Mouse (Mus musculus): Measurements from ENCODE around the gene Tnrc6c. TPM values are rescaled to one million over a fixed set of nuclear protein-coding genes. Genes with fewer than 3 reads are reported as not detected.

The Tnrc6c gene
- polyA plus RNA-seq, 1 experiment from 2014 or later = 28.1 TPM

DNA sequence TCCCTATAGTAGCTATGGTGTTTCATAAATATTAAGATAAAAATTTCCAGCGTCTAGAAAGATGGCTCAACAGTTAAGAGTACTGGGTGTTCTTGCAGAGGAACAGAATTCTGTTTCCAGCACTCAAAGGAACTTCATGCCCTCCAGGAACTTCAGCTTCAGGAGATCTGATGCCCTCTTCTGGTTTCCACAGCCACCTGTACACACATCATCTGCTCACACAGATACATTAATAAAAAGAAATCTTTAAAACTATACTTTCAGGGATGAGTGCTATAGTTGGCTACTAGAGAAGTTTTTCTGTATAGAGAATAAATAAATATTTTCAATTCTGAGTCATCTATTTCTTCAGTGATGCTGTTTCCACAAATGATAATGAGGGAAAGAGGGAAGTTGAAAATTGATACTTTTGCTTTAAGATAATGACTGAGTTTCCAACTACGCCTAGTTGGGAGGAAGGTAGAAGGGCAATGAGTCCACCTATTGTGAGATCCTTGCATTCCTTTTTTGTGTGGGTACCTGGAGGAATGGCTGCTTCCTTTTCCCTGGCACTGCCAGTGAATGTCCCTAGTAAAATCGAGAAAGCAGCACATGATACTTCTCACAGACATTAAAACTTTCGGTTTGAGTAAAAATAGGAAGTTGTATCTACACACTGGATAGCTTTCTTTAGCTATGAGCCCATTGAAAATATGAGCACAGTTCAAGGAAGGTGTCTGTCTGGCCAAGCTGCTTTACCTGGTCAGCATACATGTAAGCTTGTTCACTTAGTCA lies 9.1 kb downstream of the Tnrc6c start:
- Histone ChIP-seq H3K36me3 (ENCODE audit: control insufficient read depth, insufficient read depth, low read length) (no peaks in the 10 kb centered on the region), H3K9ac (ENCODE audit: low read depth, low read length) (no peak overlapping the region), H3K27ac (ENCODE audit: low read length) (no peak overlapping the region), H3K9me3 (replicated peaks; ENCODE audit: control insufficient read depth, low read length, poor library complexity, severe bottlenecking) (no peaks in the 10 kb centered on the region), H3K4me3 (ENCODE audit: low read depth, low read length) (no peak overlapping the region), H3K4me2 (ENCODE audit: low read length) (no peak overlapping the region), H3K27me3 (ENCODE audit: control insufficient read depth, insufficient read depth, low read depth, low read length) (no peaks in the 10 kb centered on the region), H3K4me1 (ENCODE audit: control insufficient read depth, insufficient read depth, low read length) (peaks cover 67% of the 10 kb centered on the region)
- no peak for ATAC-seq
- WGBS = 87% methylated on average over 4 of the region's 4 CpGs

DNA sequence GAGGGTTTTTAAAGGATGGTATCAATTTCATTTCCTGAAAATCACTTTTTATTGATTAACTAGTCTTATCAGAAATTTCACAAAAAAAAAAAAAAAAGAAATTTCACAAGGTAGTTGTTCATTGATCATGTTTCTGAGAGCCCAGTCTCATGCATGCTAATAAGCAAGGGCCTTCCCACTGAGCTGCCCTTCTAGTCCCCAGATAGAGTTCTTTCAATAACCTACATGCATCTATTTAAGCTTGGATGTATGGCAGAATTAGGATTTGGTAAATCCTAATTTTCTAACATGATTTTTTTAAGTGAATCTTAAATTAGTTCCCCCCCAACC lies 9.7 kb downstream of the Tnrc6c start:
- Histone ChIP-seq H3K4me1 (ENCODE audit: control insufficient read depth, insufficient read depth, low read length) (peaks cover 65% of the 10 kb centered on the region), H3K4me2 (ENCODE audit: low read length) (no peak overlapping the region), H3K27me3 (ENCODE audit: control insufficient read depth, insufficient read depth, low read depth, low read length) (no peaks in the 10 kb centered on the region), H3K9ac (ENCODE audit: low read depth, low read length) (no peak overlapping the region), H3K4me3 (ENCODE audit: low read depth, low read length) (no peak overlapping the region), H3K27ac (ENCODE audit: low read length) (no peak overlapping the region), H3K9me3 (replicated peaks; ENCODE audit: control insufficient read depth, low read length, poor library complexity, severe bottlenecking) (no peaks in the 10 kb centered on the region), H3K36me3 (ENCODE audit: control insufficient read depth, insufficient read depth, low read length) (no peaks in the 10 kb centered on the region)
- ATAC-seq = no peak

DNA sequence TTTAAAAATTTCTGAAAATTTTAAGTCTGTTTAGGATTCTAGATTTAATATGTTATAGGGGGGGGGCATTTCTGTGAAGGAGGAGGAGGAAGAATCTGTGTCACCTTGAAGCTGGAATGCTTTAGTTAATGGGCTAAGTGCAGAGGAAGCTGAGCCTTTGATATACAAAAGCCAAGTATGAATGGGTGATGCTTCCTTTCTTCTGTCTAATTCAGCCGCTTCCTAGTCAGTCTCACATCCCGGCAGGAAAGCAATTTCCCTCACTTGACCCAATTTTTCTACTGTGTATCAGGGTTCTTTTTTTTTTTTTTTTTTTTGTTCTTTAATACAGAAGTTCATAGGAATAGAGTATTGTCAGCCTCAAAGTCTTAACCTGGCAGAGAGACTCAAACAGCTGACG lies 11.1 kb downstream of the Tnrc6c start:
- Histone ChIP-seq H3K4me2 (ENCODE audit: low read length) (no peak overlapping the region; the same call in 1 of the 2 replicates), H3K9ac (ENCODE audit: low read depth, low read length) (no peak overlapping the region), H3K27me3 (ENCODE audit: control insufficient read depth, insufficient read depth, low read depth, low read length) (no peaks in the 10 kb centered on the region), H3K27ac (ENCODE audit: low read length) (no peak overlapping the region; the same call in 1 of the 2 replicates), H3K4me3 (ENCODE audit: low read depth, low read length) (no peak overlapping the region), H3K36me3 (ENCODE audit: control insufficient read depth, insufficient read depth, low read length) (no peaks in the 10 kb centered on the region), H3K9me3 (replicated peaks; ENCODE audit: control insufficient read depth, low read length, poor library complexity, severe bottlenecking) (no peaks in the 10 kb centered on the region), H3K4me1 (ENCODE audit: control insufficient read depth, insufficient read depth, low read length) (peaks cover 55% of the 10 kb centered on the region)
- 24% methylated on average over 3 of the region's 3 CpGs for WGBS
- ATAC-seq = no peak

DNA sequence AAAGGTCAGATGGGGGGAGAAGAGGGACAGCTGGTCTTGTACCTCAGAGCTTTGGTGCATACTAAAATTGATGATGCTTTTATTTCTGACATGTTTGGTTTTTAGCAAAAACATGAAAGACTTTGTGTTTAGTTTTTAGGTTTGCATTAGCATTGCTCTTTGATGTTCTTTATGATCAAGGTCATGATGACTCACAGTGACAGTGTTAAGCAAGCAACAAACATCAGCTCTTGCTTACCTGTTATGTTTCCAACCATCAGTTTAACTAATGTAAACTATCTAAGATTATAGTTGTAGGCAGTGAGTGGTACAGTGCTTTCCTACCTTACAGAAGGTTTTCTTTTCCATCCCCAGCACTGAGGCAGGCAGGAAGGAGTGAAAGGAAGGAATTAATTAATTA lies 12.5 kb downstream of the Tnrc6c start:
- H3K27me3 ChIP-seq (ENCODE audit: control insufficient read depth, insufficient read depth, low read depth, low read length) = no peaks in the 10 kb centered on the region
- H3K9me3 ChIP-seq (replicated peaks; ENCODE audit: control insufficient read depth, low read length, poor library complexity, severe bottlenecking) = no peaks in the 10 kb centered on the region
- no peak overlapping the region for H3K27ac ChIP-seq (ENCODE audit: low read length)
- H3K4me1 ChIP-seq (ENCODE audit: control insufficient read depth, insufficient read depth, low read length) = peaks cover 42% of the 10 kb centered on the region
- no peak overlapping the region for H3K4me2 ChIP-seq (ENCODE audit: low read length)
- no peak overlapping the region for H3K4me3 ChIP-seq (ENCODE audit: low read depth, low read length)
- no peaks in the 10 kb centered on the region for H3K36me3 ChIP-seq (ENCODE audit: control insufficient read depth, insufficient read depth, low read length)
- H3K9ac ChIP-seq (ENCODE audit: low read depth, low read length) = no peak overlapping the region
- no peak for ATAC-seq

DNA sequence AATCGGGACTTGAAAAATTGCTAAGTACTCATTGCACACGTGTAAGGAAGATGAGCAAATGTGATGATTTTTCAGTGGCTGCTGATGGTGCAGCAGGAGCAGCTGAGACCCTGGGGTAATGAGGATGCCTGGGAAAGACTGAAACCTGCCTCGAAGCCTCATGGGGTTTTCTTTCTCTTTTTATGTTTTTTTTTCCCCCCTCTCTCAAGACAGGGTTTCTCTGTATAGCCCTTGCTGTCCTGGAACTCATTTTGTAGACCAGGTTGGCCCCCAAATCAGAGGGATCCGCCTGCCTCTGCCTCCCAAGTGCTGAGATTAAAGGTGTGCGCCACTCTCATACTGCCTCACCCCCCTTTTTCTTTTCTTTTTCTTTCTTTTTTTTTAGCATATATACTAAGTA lies 13.1 kb downstream of the Tnrc6c start:
- no peaks in the 10 kb centered on the region for H3K27me3 ChIP-seq (ENCODE audit: control insufficient read depth, insufficient read depth, low read depth, low read length)
- no peak overlapping the region for H3K9ac ChIP-seq (ENCODE audit: low read depth, low read length)
- H3K4me3 ChIP-seq (ENCODE audit: low read depth, low read length) = no peak overlapping the region
- WGBS = 76% methylated on average over 5 of the region's 5 CpGs
- no peak overlapping the region for H3K4me2 ChIP-seq (ENCODE audit: low read length)
- no peaks in the 10 kb centered on the region for H3K36me3 ChIP-seq (ENCODE audit: control insufficient read depth, insufficient read depth, low read length)
- no peaks in the 10 kb centered on the region for H3K9me3 ChIP-seq (replicated peaks; ENCODE audit: control insufficient read depth, low read length, poor library complexity, severe bottlenecking)
- no peak for ATAC-seq
- no peak overlapping the region for H3K27ac ChIP-seq (ENCODE audit: low read length)
- peaks cover 42% of the 10 kb centered on the region for H3K4me1 ChIP-seq (ENCODE audit: control insufficient read depth, insufficient read depth, low read length)

DNA sequence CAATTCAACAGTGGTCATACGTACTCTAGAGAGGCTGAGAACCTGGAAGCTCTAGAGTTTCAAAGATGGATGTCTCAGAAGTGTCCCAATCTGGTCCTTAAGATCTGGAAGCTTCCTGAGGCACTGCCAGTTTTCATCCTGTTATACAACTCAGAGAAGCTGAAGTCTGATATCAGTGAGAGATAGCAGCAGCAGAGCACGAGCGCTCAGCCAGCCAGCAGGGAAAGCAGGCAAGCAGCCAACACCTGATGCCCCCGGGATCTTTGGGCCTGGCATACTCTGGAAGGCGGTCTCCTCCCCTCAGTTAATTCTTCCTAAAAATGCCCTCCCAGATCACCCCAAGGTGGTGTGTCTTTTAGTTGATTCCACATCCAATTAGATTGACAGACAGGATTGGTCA lies 13.7 kb downstream of the Tnrc6c start:
- WGBS = 65% methylated on average over 5 of the region's 5 CpGs
- no peaks in the 10 kb centered on the region for H3K36me3 ChIP-seq (ENCODE audit: control insufficient read depth, insufficient read depth, low read length)

DNA sequence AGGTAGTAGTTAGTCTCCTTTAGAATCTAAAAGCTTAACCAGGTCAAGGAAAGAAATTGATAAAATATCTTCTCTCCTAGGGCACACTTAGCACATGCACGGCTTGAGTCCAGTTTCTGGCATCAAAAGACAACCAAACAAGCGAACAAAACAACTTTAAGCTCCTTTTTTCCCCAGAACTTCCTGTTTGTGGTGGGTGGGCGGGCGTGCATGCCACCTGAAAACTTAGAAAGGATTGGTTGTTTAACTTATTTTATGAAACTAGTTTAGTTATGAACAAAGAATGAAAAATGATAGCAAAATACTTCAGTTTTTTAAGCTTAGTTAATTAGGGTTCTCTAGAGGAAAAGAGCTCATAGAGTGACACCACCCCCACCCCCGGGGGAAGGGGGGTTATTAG lies 17.5 kb downstream of the Tnrc6c start:
- WGBS = 89% methylated on average over 5 of the region's 5 CpGs
- no peak overlapping the region for H3K27ac ChIP-seq (ENCODE audit: low read length)
- no peak overlapping the region for H3K4me3 ChIP-seq (ENCODE audit: low read depth, low read length)
- no peak overlapping the region for H3K9ac ChIP-seq (ENCODE audit: low read depth, low read length)
- no peaks in the 10 kb centered on the region for H3K27me3 ChIP-seq (ENCODE audit: control insufficient read depth, insufficient read depth, low read depth, low read length)
- no peaks in the 10 kb centered on the region for H3K36me3 ChIP-seq (ENCODE audit: control insufficient read depth, insufficient read depth, low read length)
- ATAC-seq = no peak
- no peak overlapping the region for H3K4me2 ChIP-seq (ENCODE audit: low read length)
- no peaks in the 10 kb centered on the region for H3K9me3 ChIP-seq (replicated peaks; ENCODE audit: control insufficient read depth, low read length, poor library complexity, severe bottlenecking)
- H3K4me1 ChIP-seq (ENCODE audit: control insufficient read depth, insufficient read depth, low read length) = peaks cover 29% of the 10 kb centered on the region

More for the DNA sequence above, 13.7 kb downstream of the Tnrc6c start:
- ATAC-seq = no peak
- no peak overlapping the region for H3K4me3 ChIP-seq (ENCODE audit: low read depth, low read length)
- H3K9ac ChIP-seq (ENCODE audit: low read depth, low read length) = no peak overlapping the region
- H3K27me3 ChIP-seq (ENCODE audit: control insufficient read depth, insufficient read depth, low read depth, low read length) = no peaks in the 10 kb centered on the region
- H3K27ac ChIP-seq (ENCODE audit: low read length) = no peak overlapping the region
- no peak overlapping the region for H3K4me2 ChIP-seq (ENCODE audit: low read length)
- peaks cover 42% of the 10 kb centered on the region for H3K4me1 ChIP-seq (ENCODE audit: control insufficient read depth, insufficient read depth, low read length)
- H3K9me3 ChIP-seq (replicated peaks; ENCODE audit: control insufficient read depth, low read length, poor library complexity, severe bottlenecking) = no peaks in the 10 kb centered on the region

DNA sequence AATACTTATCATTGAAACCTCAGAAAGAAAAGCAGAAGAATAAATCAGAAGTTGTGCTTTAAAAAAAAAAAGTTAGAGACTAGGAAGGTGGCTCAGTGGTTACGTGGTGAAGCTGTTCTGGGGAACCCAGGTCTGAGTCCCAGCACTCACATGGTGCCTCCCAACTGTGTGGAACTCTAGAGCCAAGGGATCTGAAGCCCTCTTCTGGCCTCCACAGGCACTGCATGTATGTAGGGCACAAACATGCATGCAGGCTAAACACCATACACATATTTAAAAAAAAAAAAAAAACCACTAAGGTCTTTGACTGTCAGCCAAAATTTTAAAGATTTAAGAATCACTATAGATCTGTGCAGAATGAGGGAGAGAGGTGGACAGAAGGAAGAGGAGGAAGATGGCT lies 20.4 kb downstream of the Tnrc6c start:
- H3K27ac ChIP-seq (ENCODE audit: low read length) = no peak overlapping the region
- 100% methylated on average over 1 of the region's 1 CpGs for WGBS
- H3K4me2 ChIP-seq (ENCODE audit: low read length) = no peak overlapping the region
- H3K36me3 ChIP-seq (ENCODE audit: control insufficient read depth, insufficient read depth, low read length) = no peaks in the 10 kb centered on the region
- no peak for ATAC-seq
- no peak overlapping the region for H3K9ac ChIP-seq (ENCODE audit: low read depth, low read length)
- no peak overlapping the region for H3K4me3 ChIP-seq (ENCODE audit: low read depth, low read length)
- peaks cover 17% of the 10 kb centered on the region for H3K4me1 ChIP-seq (ENCODE audit: control insufficient read depth, insufficient read depth, low read length)
- H3K27me3 ChIP-seq (ENCODE audit: control insufficient read depth, insufficient read depth, low read depth, low read length) = no peaks in the 10 kb centered on the region
- no peaks in the 10 kb centered on the region for H3K9me3 ChIP-seq (replicated peaks; ENCODE audit: control insufficient read depth, low read length, poor library complexity, severe bottlenecking)

DNA sequence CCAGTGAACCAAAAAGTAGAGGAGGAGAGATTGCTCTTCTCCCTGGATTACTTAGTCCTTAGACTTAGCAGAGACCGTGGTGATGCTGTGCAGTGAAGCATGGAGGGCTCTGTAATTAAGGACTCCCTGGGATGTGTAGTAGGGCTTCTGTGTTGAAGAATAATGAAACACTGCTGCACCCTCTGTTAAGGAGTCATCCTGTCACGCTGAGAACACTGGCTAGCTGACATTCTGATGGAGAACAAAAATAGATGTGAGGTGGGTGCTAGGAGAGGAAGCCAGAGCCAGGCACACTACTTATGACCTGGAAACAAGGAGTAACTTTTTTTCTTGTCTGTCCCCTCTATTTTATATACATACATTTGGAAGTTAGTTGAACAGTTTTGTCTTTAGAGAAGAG lies 22.6 kb downstream of the Tnrc6c start:
- 12% methylated on average over 2 of the region's 2 CpGs for WGBS
- H3K27ac ChIP-seq (ENCODE audit: low read length) = 0 out of 2 replicates have a peak overlapping the region, but pooled peaks have one; percentile 26

More for the DNA sequence above, 22.6 kb downstream of the Tnrc6c start:
- no peak overlapping the region for H3K4me2 ChIP-seq (ENCODE audit: low read length)
- H3K36me3 ChIP-seq (ENCODE audit: control insufficient read depth, insufficient read depth, low read length) = no peaks in the 10 kb centered on the region
- no peaks in the 10 kb centered on the region for H3K9me3 ChIP-seq (replicated peaks; ENCODE audit: control insufficient read depth, low read length, poor library complexity, severe bottlenecking)
- H3K4me3 ChIP-seq (ENCODE audit: low read depth, low read length) = no peak overlapping the region
- H3K27me3 ChIP-seq (ENCODE audit: control insufficient read depth, insufficient read depth, low read depth, low read length) = no peaks in the 10 kb centered on the region
- peaks cover 17% of the 10 kb centered on the region for H3K4me1 ChIP-seq (ENCODE audit: control insufficient read depth, insufficient read depth, low read length)
- H3K9ac ChIP-seq (ENCODE audit: low read depth, low read length) = no peak overlapping the region
- ATAC-seq = no peak
